Mouse (Mus musculus) hindbrain, embryonic 12.5 days (tissue): Measurements from ENCODE around the gene Ddc. TPM values are rescaled to one million over a fixed set of nuclear protein-coding genes. Genes with fewer than 3 reads are reported as not detected.

ENCODE experiments used
- ATAC-seq: fragments of 200-750 bp; cut with Nextera tagmentation; 2 replicates; pipeline ENCODE4 v1.8.0; 2017; ENCODE audit warnings: moderate TSS enrichment; ENCODE audit not compliant: low FRiP score
- H3K27ac ChIP-seq: fragments of 300-500 bp; sonication (generic); 2 replicates; pipeline ENCODE4 v1.5.1; 2016; ENCODE audit warnings: mild to moderate bottlenecking
- H3K27me3 ChIP-seq: fragments of 300-500 bp; sonication (generic); 2 replicates; pipeline ENCODE4 v1.6.1; 2016; ENCODE audit warnings: mild to moderate bottlenecking
- H3K36me3 ChIP-seq: fragments of 300-500 bp; sonication (generic); 2 replicates; pipeline ENCODE4 v1.6.1; 2016; ENCODE audit warnings: mild to moderate bottlenecking
- H3K4me1 ChIP-seq: fragments of 300-500 bp; sonication (generic); 2 replicates; pipeline ENCODE4 v1.6.1; 2016
- H3K4me2 ChIP-seq: fragments of 300-500 bp; sonication (generic); replicated peaks from 2 replicates; pipeline ENCODE4 v1.6.1; 2016; ENCODE audit warnings: mild to moderate bottlenecking
- H3K4me3 ChIP-seq: fragments of 300-500 bp; sonication (generic); 2 replicates; pipeline ENCODE4 v1.5.1; 2016; ENCODE audit warnings: mild to moderate bottlenecking
- H3K9ac ChIP-seq: fragments of 300-500 bp; sonication (generic); 2 replicates; pipeline ENCODE4 v1.6.1; 2016; ENCODE audit warnings: mild to moderate bottlenecking, moderate library complexity
- H3K9me3 ChIP-seq: fragments of 300-500 bp; sonication (generic); replicated peaks from 2 replicates; pipeline ENCODE4 v1.6.1; 2016; ENCODE audit warnings: mild to moderate bottlenecking
- WGBS: fragments of 180-500 bp; shearing (Covaris S2); methylation state at CpG from one replicate; pipeline ENCODE4 v1.1.7; 2016; 5-methylcytosine and 5-hydroxymethylcytosine counted together
- polyA plus RNA-seq: library from polyadenylated mRNA; unstranded; fragments of >200 nt; fragmentation: Nextera tagmentation; extraction: Ambion mirVana; gene quantifications from 2 replicates; pipeline ENCODE4 v1.2.1, GENCODE M21; 2016

Gene Ddc
- polyA plus RNA-seq, 1 experiment from 2014 or later, result 8.3 TPM

DNA sequence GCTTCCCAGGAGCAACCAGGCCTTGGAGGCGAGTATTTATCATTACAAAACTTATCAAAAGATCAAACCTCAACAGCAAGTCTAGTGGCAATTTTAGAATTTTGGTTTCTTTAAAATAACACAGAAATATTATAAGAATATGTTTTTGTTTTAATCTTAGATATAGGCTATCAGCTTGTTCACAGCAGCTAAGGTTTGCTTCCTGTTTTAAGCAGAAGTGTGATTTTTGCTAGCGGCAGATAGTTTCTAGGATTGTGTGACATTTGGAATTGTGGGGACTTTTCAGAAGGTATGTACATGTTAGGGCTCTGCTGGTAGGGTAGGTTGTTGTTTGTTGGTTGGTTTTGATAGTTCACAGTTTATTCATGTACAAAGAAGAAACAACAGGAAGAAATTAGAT, 2.5 kb downstream of the Ddc start:
- Histone ChIP-seq H3K9me3 (no peaks in the 10 kb centered on the region), H3K4me3 (no peak overlapping the region), H3K27ac (no peak overlapping the region), H3K4me1 (peaks cover 2% of the 10 kb centered on the region; the same call in 1 of the 2 replicates), H3K4me2 (no peak overlapping the region), H3K9ac (no peak overlapping the region), H3K27me3 (no peaks in the 10 kb centered on the region), H3K36me3 (no peaks in the 10 kb centered on the region)
- no peak for ATAC-seq
- 90% methylated on average over 2 of the region's 2 CpGs for WGBS

DNA sequence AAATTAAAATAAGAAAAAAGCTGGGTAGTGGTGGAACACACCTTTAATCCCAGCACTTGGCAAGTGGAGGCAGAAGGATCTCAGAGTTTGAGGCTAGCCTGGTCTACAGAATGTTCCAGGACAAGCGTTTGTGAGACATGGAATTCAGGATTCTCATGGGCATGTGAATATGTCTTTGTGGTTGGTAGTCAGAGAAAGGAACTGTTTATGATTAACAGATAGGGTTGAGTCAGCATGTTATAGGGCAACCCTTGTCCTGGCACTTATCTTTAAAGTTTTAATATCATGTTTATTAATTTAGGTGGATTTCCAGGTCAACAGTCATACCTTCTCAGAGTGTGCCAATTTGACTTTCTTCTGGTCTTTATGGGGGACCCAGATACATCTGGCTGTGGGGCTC, 4.2 kb downstream of the Ddc start:
- ATAC-seq, result no peak
- H3K9ac ChIP-seq, result no peak overlapping the region
- H3K4me1 ChIP-seq, result peaks cover 13% of the 10 kb centered on the region; the same call in 1 of the 2 replicates
- no peaks in the 10 kb centered on the region for H3K27me3 ChIP-seq
- H3K27ac ChIP-seq, result no peak overlapping the region
- no peak overlapping the region for H3K4me2 ChIP-seq
- H3K9me3 ChIP-seq, result no peaks in the 10 kb centered on the region
- H3K4me3 ChIP-seq, result no peak overlapping the region
- WGBS, result 86% methylated on average over 1 of the region's 1 CpGs
- no peaks in the 10 kb centered on the region for H3K36me3 ChIP-seq

DNA sequence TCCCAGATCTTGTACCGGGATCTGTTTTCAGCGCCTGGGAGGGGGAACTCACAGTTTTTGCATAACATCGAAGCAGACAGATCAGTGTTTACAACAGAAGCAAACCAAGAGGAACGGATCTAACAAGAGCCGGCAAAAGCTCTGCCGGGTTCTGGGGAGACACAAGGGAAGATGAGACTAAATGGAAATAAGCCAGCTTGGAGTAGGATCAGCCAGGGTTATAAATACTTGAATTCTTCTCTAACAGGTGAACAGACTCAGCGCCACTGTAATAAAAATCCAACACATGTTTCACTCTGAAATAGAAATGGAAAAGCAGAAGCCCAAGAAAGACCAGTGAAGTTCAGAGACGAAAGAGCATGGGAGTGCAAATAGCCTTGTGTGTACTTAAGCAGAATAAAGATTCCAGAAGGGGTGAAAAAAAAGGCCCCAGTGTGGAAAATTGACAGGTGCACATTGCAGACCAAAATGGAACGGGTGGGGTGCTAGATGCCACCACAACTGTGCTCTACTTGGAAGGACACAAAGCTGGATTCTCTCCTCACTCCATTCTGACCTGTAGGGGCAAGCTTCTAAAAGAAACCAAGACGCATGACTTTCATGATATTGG, 4.8 kb downstream of the Ddc start:
- Histone ChIP-seq H3K4me2 (no peak overlapping the region), H3K9ac (no peak overlapping the region), H3K27me3 (no peaks in the 10 kb centered on the region), H3K4me3 (no peak overlapping the region), H3K27ac (no peak overlapping the region), H3K36me3 (no peaks in the 10 kb centered on the region), H3K4me1 (peaks cover 13% of the 10 kb centered on the region; the same call in 1 of the 2 replicates), H3K9me3 (no peaks in the 10 kb centered on the region)
- no peak for ATAC-seq
- 57% methylated on average over 10 of the region's 10 CpGs for whole genome bisulfite sequencing

DNA sequence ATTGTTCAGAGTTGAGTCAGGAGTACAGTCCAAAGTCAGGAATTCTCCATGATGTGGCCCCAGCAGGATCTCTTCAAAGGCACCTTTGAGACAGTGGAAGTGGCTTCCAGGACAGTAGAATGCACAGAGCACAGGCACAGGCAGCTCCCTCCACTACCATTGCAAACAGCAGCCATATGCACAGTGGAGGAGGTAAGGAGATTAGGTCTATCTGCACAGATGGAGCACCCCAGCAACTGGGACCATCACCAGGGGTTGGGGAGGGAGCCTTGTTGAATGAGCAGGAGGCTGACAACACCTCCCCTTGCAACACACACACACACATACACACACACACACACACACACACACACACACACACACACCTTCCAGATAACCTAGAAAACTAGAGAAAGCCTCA, 6.1 kb downstream of the Ddc start:
- no peak overlapping the region for H3K4me3 ChIP-seq
- H3K27ac ChIP-seq, result no peak overlapping the region
- no peaks in the 10 kb centered on the region for H3K36me3 ChIP-seq
- no peaks in the 10 kb centered on the region for H3K27me3 ChIP-seq
- no peaks in the 10 kb centered on the region for H3K9me3 ChIP-seq
- no peak overlapping the region for H3K9ac ChIP-seq
- no peak overlapping the region for H3K4me2 ChIP-seq
- ATAC-seq, result no peak
- H3K4me1 ChIP-seq, result peaks cover 13% of the 10 kb centered on the region; the same call in 1 of the 2 replicates

DNA sequence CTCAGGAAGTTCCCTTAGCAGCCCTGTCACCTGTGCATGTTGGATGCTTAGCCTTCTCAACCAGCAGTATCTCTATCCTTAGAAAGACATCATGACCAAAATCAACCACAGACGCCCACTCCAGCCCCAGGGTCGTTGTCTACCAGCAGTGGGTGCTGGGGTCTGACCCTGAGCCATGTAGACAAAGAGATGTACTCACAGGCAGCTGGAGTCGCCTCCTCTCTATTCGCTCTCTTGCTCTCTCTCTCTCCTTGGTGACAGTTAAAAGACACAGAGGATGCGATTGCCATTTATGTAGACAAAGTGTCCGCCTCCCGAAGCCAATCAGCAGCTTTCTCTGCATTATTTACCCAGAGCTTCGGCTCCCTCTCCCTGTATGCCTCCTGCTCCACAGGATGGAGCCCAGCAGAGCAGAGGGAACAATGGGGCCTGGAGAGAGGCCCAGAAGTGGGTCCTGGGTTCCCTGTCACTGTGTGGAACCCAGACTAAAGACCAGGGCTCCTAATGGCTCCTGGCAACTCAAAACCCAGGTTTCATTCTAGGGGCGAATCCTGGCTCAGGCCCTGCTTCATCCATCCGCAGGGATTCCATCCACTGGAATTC, 7.7 kb downstream of the Ddc start:
- peaks cover 25% of the 10 kb centered on the region; the same call in 1 of the 2 replicates for H3K4me1 ChIP-seq
- H3K4me3 ChIP-seq, result no peak overlapping the region
- no peaks in the 10 kb centered on the region for H3K9me3 ChIP-seq
- WGBS, result 38% methylated on average over 10 of the region's 10 CpGs
- no peaks in the 10 kb centered on the region for H3K27me3 ChIP-seq
- H3K27ac ChIP-seq, result no peak overlapping the region
- no peak overlapping the region for H3K9ac ChIP-seq
- no peak overlapping the region for H3K4me2 ChIP-seq
- no peaks in the 10 kb centered on the region for H3K36me3 ChIP-seq
- peak; percentile 53 for ATAC-seq

DNA sequence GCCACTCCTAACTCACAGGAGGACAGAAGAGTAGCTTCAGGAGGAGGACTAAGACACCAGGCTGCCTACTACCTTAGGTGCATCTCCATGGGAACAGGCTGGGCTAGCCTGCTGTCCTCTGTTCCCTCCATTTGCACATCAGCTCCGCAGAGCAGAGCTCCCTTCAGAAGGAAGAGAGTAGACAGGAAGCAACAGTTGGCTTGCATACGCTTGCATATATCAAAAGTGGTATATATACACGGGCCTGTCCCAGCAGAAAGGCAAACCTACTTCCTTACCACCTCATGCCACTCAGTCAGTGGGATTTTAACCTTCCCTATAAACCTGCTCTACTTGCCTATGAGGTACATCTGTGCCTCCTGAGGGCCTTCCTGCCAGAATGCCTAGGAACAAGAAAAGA, 9.2 kb downstream of the Ddc start:
- no peak overlapping the region for H3K4me3 ChIP-seq
- H3K27ac ChIP-seq, result no peak overlapping the region
- H3K4me2 ChIP-seq, result no peak overlapping the region
- 85% methylated on average over 3 of the region's 3 CpGs for WGBS
- ATAC-seq, result no peak
- H3K27me3 ChIP-seq, result no peaks in the 10 kb centered on the region
- no peak overlapping the region for H3K9ac ChIP-seq
- peaks cover 32% of the 10 kb centered on the region for H3K4me1 ChIP-seq
- no peaks in the 10 kb centered on the region for H3K9me3 ChIP-seq
- H3K36me3 ChIP-seq, result no peaks in the 10 kb centered on the region

DNA sequence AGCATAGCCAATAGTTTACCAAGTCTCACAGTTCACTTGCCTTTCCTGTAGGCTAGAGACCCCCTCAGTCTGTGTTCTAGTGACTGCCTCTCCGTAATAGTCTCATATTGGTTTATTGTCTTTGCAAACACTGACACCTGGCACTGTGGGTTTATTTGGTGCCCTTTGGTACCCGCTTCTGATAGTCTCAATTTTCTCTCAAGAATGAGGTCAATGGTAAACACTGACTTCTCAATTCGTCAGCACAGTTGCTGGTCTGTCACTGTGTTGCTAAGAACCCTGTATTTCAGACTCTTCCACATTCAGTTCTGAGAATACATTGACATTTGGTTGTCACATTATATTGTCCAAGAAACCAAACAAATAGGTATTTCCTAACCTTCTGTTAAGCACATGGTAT, 9.9 kb downstream of the Ddc start:
- Histone ChIP-seq H3K4me1 (peaks cover 32% of the 10 kb centered on the region), H3K27me3 (no peaks in the 10 kb centered on the region), H3K4me3 (no peak overlapping the region), H3K36me3 (no peaks in the 10 kb centered on the region), H3K9me3 (no peaks in the 10 kb centered on the region), H3K9ac (no peak overlapping the region), H3K27ac (no peak overlapping the region), H3K4me2 (no peak overlapping the region)
- 84% methylated on average over 3 of the region's 3 CpGs for WGBS
- ATAC-seq, result no peak

DNA sequence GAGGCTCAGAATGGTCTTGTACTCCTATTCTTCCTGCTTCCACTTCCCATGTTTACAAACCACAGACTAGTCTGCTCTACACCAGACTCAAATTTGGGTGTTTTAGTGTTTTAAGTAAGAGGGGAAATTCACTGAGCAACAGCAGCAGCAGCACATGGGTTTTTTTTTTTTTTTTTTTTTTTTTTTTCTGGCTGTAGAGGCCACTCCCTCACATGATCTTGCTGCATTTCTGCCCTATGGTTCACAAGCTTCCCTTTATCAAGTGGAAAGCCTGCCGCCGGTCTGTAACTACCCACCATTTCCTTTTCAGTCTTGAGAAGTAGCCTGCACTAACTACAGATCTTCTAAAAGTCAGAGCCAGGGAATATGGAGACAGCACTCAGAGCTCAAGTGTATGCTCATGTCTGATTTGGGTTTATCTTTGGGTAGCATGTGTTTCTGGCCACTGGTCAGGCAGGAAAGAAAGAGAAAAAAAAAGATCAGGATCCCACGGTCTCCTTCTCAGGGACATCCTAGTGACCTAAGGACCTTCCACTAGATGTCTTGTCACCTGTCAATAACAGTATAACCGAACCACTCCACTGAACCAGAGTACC, 11.4 kb downstream of the Ddc start:
- 43% methylated on average over 4 of the region's 4 CpGs for WGBS
- no peaks in the 10 kb centered on the region for H3K27me3 ChIP-seq
- H3K36me3 ChIP-seq, result no peaks in the 10 kb centered on the region
- no peak overlapping the region for H3K4me2 ChIP-seq
- H3K9me3 ChIP-seq, result no peaks in the 10 kb centered on the region
- ATAC-seq, result no peak
- peaks cover 36% of the 10 kb centered on the region for H3K4me1 ChIP-seq
- no peak overlapping the region for H3K9ac ChIP-seq
- no peak overlapping the region for H3K4me3 ChIP-seq
- no peak overlapping the region for H3K27ac ChIP-seq

DNA sequence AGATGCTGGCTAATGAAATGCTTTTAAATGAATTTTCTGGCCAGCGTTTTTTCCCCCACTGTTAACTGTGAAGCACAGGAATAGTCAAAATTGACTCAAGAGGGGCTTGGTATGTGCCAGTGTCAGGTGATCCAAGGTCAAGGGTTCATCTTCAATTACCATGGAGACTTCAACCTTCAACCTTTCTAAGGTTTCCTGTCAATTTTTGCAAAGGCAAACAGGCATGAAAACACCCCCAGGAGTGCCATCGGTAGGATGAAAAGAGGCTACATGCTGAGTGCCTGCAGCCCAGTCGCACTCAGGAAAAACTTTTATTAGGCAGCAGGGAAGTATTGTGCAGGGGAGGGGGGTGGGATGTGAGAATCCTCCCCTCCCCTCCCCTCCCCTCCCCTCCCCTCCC, 12.0 kb downstream of the Ddc start:
- H3K4me2 ChIP-seq, result no peak overlapping the region
- H3K4me1 ChIP-seq, result peaks cover 42% of the 10 kb centered on the region
- H3K27me3 ChIP-seq, result no peaks in the 10 kb centered on the region
- no peak overlapping the region for H3K27ac ChIP-seq
- H3K9ac ChIP-seq, result no peak overlapping the region
- no peaks in the 10 kb centered on the region for H3K9me3 ChIP-seq
- no peak for ATAC-seq
- H3K4me3 ChIP-seq, result no peak overlapping the region
- H3K36me3 ChIP-seq, result no peaks in the 10 kb centered on the region
- 0% methylated on average over 3 of the region's 3 CpGs for WGBS

DNA sequence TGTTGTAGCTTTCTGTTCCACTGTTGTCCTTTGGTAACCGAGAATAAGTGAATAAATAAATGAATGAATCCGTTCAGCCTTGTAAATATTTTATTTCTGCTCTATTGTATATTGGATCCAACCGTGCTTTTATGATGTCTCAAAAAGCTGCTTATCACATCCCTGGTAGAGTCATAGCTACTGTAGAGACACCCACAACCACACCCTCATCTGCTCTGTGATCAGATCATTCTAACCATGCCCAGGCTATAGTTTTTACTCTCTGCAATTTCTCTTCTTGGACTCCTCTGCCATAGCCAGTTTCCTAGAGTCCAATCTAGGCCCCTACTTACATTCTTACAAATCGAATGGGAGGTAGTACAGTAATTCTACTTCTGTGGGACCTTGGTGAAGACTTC, 12.7 kb downstream of the Ddc start:
- Histone ChIP-seq H3K27ac (no peak overlapping the region; the same call in 1 of the 2 replicates), H3K4me1 (peaks cover 38% of the 10 kb centered on the region), H3K36me3 (no peaks in the 10 kb centered on the region), H3K9ac (no peak overlapping the region), H3K27me3 (no peaks in the 10 kb centered on the region), H3K4me3 (no peak overlapping the region), H3K4me2 (no peak overlapping the region), H3K9me3 (no peaks in the 10 kb centered on the region)
- WGBS, result 86% methylated on average over 4 of the region's 4 CpGs
- ATAC-seq, result no peak

DNA sequence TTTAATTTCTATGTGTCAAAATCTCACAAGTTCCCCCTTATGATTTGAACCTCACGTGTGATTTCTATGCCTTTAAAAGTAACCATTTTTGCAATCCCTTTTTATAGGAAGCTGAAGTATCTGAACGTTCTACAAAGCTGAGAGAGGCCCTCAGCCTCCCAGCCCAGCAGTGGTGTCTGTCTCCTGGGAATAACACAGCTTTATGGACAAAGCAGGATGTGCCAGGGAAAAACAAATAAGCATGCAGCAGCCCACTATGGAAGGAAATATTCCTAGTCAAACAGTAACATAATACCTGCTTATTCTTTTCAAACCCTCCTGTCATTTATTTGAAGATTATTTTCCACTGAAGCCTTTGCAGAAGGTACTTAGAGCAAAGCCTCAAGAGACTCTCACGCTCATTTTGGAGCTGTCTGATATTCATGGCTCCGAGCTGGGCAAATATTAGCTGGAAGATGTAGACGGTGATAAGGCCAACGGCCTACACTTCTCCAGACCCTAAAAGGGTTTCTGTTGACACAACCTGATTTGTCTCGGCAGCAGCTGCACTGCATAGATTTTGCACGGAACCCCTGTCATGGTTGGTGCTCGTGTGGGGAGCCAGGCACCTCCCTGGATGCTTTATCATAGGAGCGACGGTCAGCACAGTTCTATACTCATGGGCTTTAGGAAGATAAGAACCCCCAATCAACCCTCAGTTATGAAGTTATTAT, 13.3 kb downstream of the Ddc start:
- no peaks in the 10 kb centered on the region for H3K36me3 ChIP-seq
- no peaks in the 10 kb centered on the region for H3K27me3 ChIP-seq
- H3K4me2 ChIP-seq, result no peak overlapping the region
- no peak overlapping the region for H3K4me3 ChIP-seq
- H3K9ac ChIP-seq, result no peak overlapping the region
- H3K9me3 ChIP-seq, result no peaks in the 10 kb centered on the region
- ATAC-seq, result no peak
- H3K27ac ChIP-seq, result peak overlapping the region; percentile 48; the same call in 1 of the 2 replicates
- H3K4me1 ChIP-seq, result peaks cover 39% of the 10 kb centered on the region
- 28% methylated on average over 11 of the region's 11 CpGs for WGBS

DNA sequence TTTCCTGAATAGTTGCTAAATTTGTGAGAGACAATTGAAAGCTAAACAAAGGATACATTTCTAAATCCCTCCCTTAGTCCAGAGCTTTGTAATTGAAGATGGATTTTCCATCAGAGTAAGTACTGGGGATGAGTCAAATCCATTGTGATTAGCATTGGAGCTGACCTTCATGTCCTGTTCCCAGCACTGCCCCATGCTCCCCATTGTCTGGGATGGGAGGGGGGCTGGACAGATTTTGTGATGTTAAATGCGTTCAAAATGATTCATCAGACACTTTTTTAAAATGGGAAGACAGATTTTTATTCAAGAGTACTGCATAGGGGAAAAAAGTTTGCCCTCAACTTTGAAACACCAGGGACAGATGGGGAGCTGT, 16.2 kb downstream of the Ddc start:
- H3K27ac ChIP-seq, result no peak overlapping the region
- H3K4me2 ChIP-seq, result no peak overlapping the region
- no peak overlapping the region for H3K4me3 ChIP-seq
- peaks cover 48% of the 10 kb centered on the region for H3K4me1 ChIP-seq
- WGBS, result 25% methylated on average over 1 of the region's 1 CpGs
- no peaks in the 10 kb centered on the region for H3K36me3 ChIP-seq
- no peaks in the 10 kb centered on the region for H3K27me3 ChIP-seq
- H3K9me3 ChIP-seq, result no peaks in the 10 kb centered on the region
- H3K9ac ChIP-seq, result no peak overlapping the region
- ATAC-seq, result no peak
